In genomic region chr6:128011071-128011477, GRCm38 (mm10) we compare ENCODE assay signal across 9 mouse cellular contexts.
DNase-seq lines count a peak whose midpoint lies in the region; ATAC-seq and TF ChIP-seq lines count a peak whose summit lies in the region.
"Had no signal": no experiment of that assay in that cellular context is flagged by ENCODE, and none has a peak within 500 bp of the region (broad histone marks: within the 10 kb centered on the region; RNA-seq: fewer than 3 reads in every experiment).

No protein-coding gene starts in this region.

- H3K4me2 ChIP-seq in kidney, embryonic 16.5 days (replicated peaks; ENCODE audit: low read depth, low read length), result no peak overlapping the region
- H3K4me2 ChIP-seq in intestine, embryonic 16.5 days (ENCODE audit: low read depth, low read length), result no peak overlapping the region
- no peak overlapping the region for H3K4me2 ChIP-seq in liver, postnatal 0 days (ENCODE audit: low read depth, low read length)
- H3K4me2 ChIP-seq: neural tube, embryonic 12.5 days had no signal

- H3K9me3 ChIP-seq in kidney, embryonic 16.5 days (ENCODE audit: low read length), result no peaks in the 10 kb centered on the region
- no peaks in the 10 kb centered on the region for H3K9me3 ChIP-seq in intestine, embryonic 16.5 days (ENCODE audit: control insufficient read depth, low read length)
- no peaks in the 10 kb centered on the region for H3K9me3 ChIP-seq in liver, postnatal 0 days (ENCODE audit: low read length)
- H3K9me3 ChIP-seq: neural tube, embryonic 12.5 days had no signal

- no peaks in the 10 kb centered on the region for H3K27me3 ChIP-seq in kidney, embryonic 16.5 days (ENCODE audit: insufficient read depth, low read length)
- no peaks in the 10 kb centered on the region for H3K27me3 ChIP-seq in intestine, embryonic 16.5 days (replicated peaks; ENCODE audit: control insufficient read depth, insufficient read depth, low read length)
- no peaks in the 10 kb centered on the region for H3K27me3 ChIP-seq in liver, postnatal 0 days (ENCODE audit: insufficient read depth, low read length)

- DNase-seq in kidney, postnatal 36 days, result no peak
- DNase-seq in Muller cell, postnatal 12 days (ENCODE audit: inconsistent ontology term), result peak; percentile 36
- DNase-seq in cerebellum, postnatal 10 days, result peak; percentile 54 to 58
- no peak for DNase-seq in natural killer cell, adult 2 months (ENCODE audit: low spot score in 2 of 2)
- DNase-seq in liver, postnatal 0 days, result no peak

- no peak for TF ChIP-seq EP300 in liver, postnatal 0 days (IDR thresholded peaks at IDR 0.05; ENCODE audit: low read depth)

- WGBS in kidney, embryonic 16.5 days, result 76% methylated on average over 9 of the region's 13 CpGs
- 61% methylated on average over 13 of the region's 13 CpGs for WGBS in intestine, embryonic 16.5 days
- WGBS in liver, postnatal 0 days (ENCODE audit: insufficient replicate concordance), result 83% methylated on average over 13 of the region's 13 CpGs

- 0 out of 2 replicates have a peak, but pooled peaks have one; percentile 23 for ATAC-seq in kidney, embryonic 16.5 days (ENCODE audit: low FRiP score, low TSS enrichment)
- peak; percentile 59 for ATAC-seq in intestine, embryonic 16.5 days
- no peak for ATAC-seq in liver, postnatal 0 days
- no peak for ATAC-seq in erythroid progenitor cell, adult 5-6 weeks (replicated peaks; ENCODE audit: low FRiP score, poor library complexity, severe bottlenecking)

- H3K27ac ChIP-seq in kidney, embryonic 16.5 days (ENCODE audit: low read length), result no peak overlapping the region
- peak overlapping the region; percentile 50 for H3K27ac ChIP-seq in intestine, embryonic 16.5 days (ENCODE audit: low read length)
- H3K27ac ChIP-seq in liver, postnatal 0 days (ENCODE audit: low read depth), result no peak overlapping the region
- H3K27ac ChIP-seq: neural tube, embryonic 12.5 days had no signal

- TF ChIP-seq CTCF in liver, postnatal 0 days (IDR thresholded peaks at IDR 0.05; ENCODE audit: low read depth), result no peak

- no peaks in the 10 kb centered on the region for H3K36me3 ChIP-seq in kidney, embryonic 16.5 days (ENCODE audit: insufficient read depth, low read length)
- no peaks in the 10 kb centered on the region for H3K36me3 ChIP-seq in intestine, embryonic 16.5 days (ENCODE audit: control insufficient read depth, insufficient read depth, low read length)
- H3K36me3 ChIP-seq in liver, postnatal 0 days (replicated peaks; ENCODE audit: insufficient read depth, low read length), result no peaks in the 10 kb centered on the region
- H3K36me3 ChIP-seq: neural tube, embryonic 12.5 days had no signal

- H3K4me1 ChIP-seq in kidney, embryonic 16.5 days (ENCODE audit: insufficient read depth, low read length), result peaks cover 30% of the 10 kb centered on the region
- H3K4me1 ChIP-seq in intestine, embryonic 16.5 days (ENCODE audit: control insufficient read depth, insufficient read depth, low read length), result peaks cover 31% of the 10 kb centered on the region
- H3K4me1 ChIP-seq in liver, postnatal 0 days (ENCODE audit: insufficient read depth), result no peaks in the 10 kb centered on the region; the same call in 1 of the 2 replicates

- H3K9ac ChIP-seq in kidney, embryonic 16.5 days (replicated peaks; ENCODE audit: low read length), result no peak overlapping the region
- peak overlapping the region; percentile 25; the same call in 1 of the 2 replicates for H3K9ac ChIP-seq in intestine, embryonic 16.5 days (ENCODE audit: low read depth, low read length)
- H3K9ac ChIP-seq in liver, postnatal 0 days (replicated peaks), result no peak overlapping the region
- H3K9ac ChIP-seq: neural tube, embryonic 12.5 days had no signal

- H3K4me3 ChIP-seq in kidney, embryonic 16.5 days (ENCODE audit: low read length), result no peak overlapping the region
- no peak overlapping the region for H3K4me3 ChIP-seq in intestine, embryonic 16.5 days (ENCODE audit: low read length)
- H3K4me3 ChIP-seq in liver, postnatal 0 days (ENCODE audit: low read depth, low read length), result no peak overlapping the region
- H3K4me3 ChIP-seq: neural tube, embryonic 12.5 days had no signal

Comparison
In these comparisons a context has a peak if more than half of its experiments do, and no peak if none do; other contexts are left out.
1. ATAC-seq: peak in kidney, embryonic 16.5 days (single experiment) and intestine, embryonic 16.5 days (single experiment); none in liver, postnatal 0 days (single experiment) and erythroid progenitor cell, adult 5-6 weeks (single experiment).
2. DNase-seq: peak in Muller cell, postnatal 12 days (single experiment) and cerebellum, postnatal 10 days (2 of 2); none in kidney, postnatal 36 days (0 of 2), natural killer cell, adult 2 months (0 of 2) and liver, postnatal 0 days (single experiment).